Mouse (Mus musculus) cortical plate, adult 2 months (tissue): ENCODE results near the gene Smg1.

Experiments
- CTCF ChIP-seq: fragments of 200-500 bp; IDR thresholded peaks from 2 replicates; pipeline ENCODE4 v1.5.1; 2011; ENCODE audit warnings: mild to moderate bottlenecking, control low read depth, low read length; ENCODE audit not compliant: insufficient read depth; ENCODE audit errors: extremely low read depth
- POLR2A ChIP-seq: fragments of 200-500 bp; IDR thresholded peaks from 2 replicates; pipeline ENCODE4 v1.6.1; 2011; ENCODE audit warnings: mild to moderate bottlenecking, low read length, control low read depth; ENCODE audit not compliant: insufficient read depth; ENCODE audit errors: extremely low read depth

DNA sequence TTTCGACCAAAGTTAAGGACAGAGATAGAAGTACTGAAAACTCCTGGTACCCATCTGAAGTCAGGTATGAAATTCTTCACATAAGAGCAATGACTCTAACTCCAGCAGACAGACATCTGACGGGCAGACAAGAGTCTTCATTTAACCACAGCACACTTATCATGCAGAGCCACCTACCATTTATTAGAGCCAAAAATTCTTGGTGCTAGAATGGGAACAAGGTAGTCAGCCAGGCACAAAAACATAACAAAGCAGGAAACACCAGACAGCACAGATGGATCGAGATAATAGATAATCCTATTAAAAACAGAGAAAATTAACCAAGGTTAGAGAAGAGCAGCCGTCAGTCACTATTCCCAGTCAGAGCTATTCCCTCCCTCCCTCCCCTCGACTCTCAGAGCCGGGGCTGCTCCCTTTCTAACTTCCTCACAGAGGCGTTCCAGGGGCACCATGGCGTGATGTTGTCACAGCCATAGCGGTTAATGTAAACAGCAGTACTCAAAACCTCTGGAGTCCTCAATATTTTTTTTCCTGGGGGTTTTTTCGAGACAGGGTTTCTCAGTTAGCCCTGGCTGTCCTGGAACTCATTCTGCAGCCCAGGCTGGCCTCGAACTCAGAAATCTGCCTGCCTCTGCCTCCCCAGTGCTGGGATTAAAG is 117.1 kb downstream of the Smg1 start:
- TF ChIP-seq CTCF (no peak), POLR2A (no peak)
